Mouse (Mus musculus) forebrain, embryonic 12.5 days (tissue): ENCODE results near the gene Serpina16. TPM values are rescaled to one million over a fixed set of nuclear protein-coding genes. Genes with fewer than 3 reads are reported as not detected.
A peak's percentile ranks its signal among the peaks of the same experiment; 100 is the strongest.

Experiments used
- ATAC-seq: fragments of 200-750 bp; cut with Nextera tagmentation; 2 replicates; pipeline ENCODE4 v1.8.0; 2017; ENCODE audit warnings: moderate TSS enrichment; ENCODE audit not compliant: low FRiP score
- H3K27ac ChIP-seq: fragments of 300-500 bp; sonication (generic); 2 replicates; pipeline ENCODE4 v1.5.1; 2016; ENCODE audit warnings: mild to moderate bottlenecking
- H3K27me3 ChIP-seq: fragments of 300-500 bp; sonication (generic); 2 replicates; pipeline ENCODE4 v1.6.1; 2016; ENCODE audit warnings: mild to moderate bottlenecking
- H3K36me3 ChIP-seq: fragments of 300-500 bp; sonication (generic); replicated peaks from 2 replicates; pipeline ENCODE4 v1.6.1; 2016; ENCODE audit warnings: mild to moderate bottlenecking
- H3K4me1 ChIP-seq: fragments of 300-500 bp; sonication (generic); 2 replicates; pipeline ENCODE4 v1.6.1; 2016
- H3K4me2 ChIP-seq: fragments of 300-500 bp; sonication (generic); 2 replicates; pipeline ENCODE4 v1.6.1; 2016; ENCODE audit warnings: mild to moderate bottlenecking, moderate library complexity
- H3K4me3 ChIP-seq: fragments of 300-500 bp; sonication (generic); replicated peaks from 2 replicates; pipeline ENCODE4 v1.5.1; 2016; ENCODE audit warnings: mild to moderate bottlenecking
- H3K9ac ChIP-seq: fragments of 300-500 bp; sonication (generic); 2 replicates; pipeline ENCODE4 v1.6.1; 2016; ENCODE audit warnings: mild to moderate bottlenecking
- H3K9me3 ChIP-seq: fragments of 300-500 bp; sonication (generic); 2 replicates; pipeline ENCODE4 v1.6.1; 2016
- WGBS: fragments of 180-500 bp; shearing (Covaris S2); methylation state at CpG from one replicate; pipeline ENCODE4 v1.1.7; 2016; 5-methylcytosine and 5-hydroxymethylcytosine counted together
- polyA plus RNA-seq: library from polyadenylated mRNA; unstranded; fragments of >200 nt; fragmentation: Nextera tagmentation; extraction: Ambion mirVana; gene quantifications from 2 replicates; pipeline ENCODE4 v1.2.1, GENCODE M21; 2016

Gene Serpina16
- polyA plus RNA-seq, 1 experiment from 2014 or later: not detected

- 91% methylated on average over 7 of the region's 7 CpGs for WGBS
- no peak for ATAC-seq
- H3K9me3 ChIP-seq: no peaks in the 10 kb centered on the region
- H3K9ac ChIP-seq: no peak overlapping the region
- H3K27ac ChIP-seq: no peak overlapping the region
- H3K36me3 ChIP-seq: no peaks in the 10 kb centered on the region
- H3K4me1 ChIP-seq: no peaks in the 10 kb centered on the region
- H3K27me3 ChIP-seq: no peaks in the 10 kb centered on the region
- H3K4me3 ChIP-seq: no peak overlapping the region
- no peak overlapping the region for H3K4me2 ChIP-seq
Measured at GRCm38 (mm10) chr12:103655123-103656044, 20.6 kb downstream of the Serpina16 start.

DNA sequence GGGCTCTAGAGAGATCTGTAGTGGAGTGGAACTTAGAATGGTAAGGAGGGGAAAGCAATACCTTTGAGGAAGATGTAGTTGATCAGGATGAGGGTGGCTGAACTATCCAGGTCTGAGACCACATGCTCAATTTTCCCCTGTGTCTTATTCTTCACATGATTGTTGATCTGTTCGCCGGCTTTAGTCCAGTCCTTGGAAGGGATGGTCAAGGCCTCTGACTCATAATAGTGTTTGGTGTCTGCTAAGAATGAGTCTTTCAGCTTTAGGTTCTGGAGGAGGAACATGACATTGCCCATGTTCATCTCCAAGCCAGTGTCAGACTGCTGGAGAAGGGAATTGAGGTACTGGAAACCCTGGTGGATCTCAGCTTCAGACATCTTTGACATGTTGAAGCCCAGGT is 22.1 kb downstream of the Serpina16 start:
- H3K4me3 ChIP-seq: no peak overlapping the region
- no peaks in the 10 kb centered on the region for H3K9me3 ChIP-seq
- no peaks in the 10 kb centered on the region for H3K27me3 ChIP-seq
- no peaks in the 10 kb centered on the region for H3K36me3 ChIP-seq
- no peaks in the 10 kb centered on the region for H3K4me1 ChIP-seq
- ATAC-seq: no peak
- WGBS: 98% methylated on average over 2 of the region's 2 CpGs
- H3K9ac ChIP-seq: no peak overlapping the region
- H3K27ac ChIP-seq: no peak overlapping the region
- H3K4me2 ChIP-seq: no peak overlapping the region

DNA sequence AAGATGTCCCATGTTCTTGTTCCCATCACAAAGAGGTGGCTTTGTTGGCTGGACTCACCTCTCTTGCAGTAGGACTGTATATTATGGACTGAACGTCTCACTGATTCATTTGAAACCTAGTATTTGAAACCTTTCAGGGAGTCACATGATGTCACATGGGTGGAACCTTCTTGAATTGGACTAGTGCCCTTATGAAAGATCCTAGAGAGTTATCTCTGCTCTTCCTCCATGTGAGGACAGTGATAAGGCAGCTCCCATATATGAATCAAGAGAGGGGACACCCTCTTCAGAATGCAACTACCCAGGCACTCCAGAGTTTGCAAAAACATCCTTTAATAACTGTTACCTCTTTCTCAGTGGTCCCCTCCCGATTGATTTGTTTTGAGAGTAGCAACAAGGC is 29.6 kb downstream of the Serpina16 start:
- no peak overlapping the region for H3K4me3 ChIP-seq
- H3K27ac ChIP-seq: no peak overlapping the region
- H3K36me3 ChIP-seq: no peaks in the 10 kb centered on the region
- no peaks in the 10 kb centered on the region for H3K4me1 ChIP-seq
- H3K4me2 ChIP-seq: no peak overlapping the region
- H3K9ac ChIP-seq: no peak overlapping the region
- WGBS: 82% methylated on average over 2 of the region's 2 CpGs
- H3K9me3 ChIP-seq: no peaks in the 10 kb centered on the region
- ATAC-seq: no peak
- no peaks in the 10 kb centered on the region for H3K27me3 ChIP-seq

DNA sequence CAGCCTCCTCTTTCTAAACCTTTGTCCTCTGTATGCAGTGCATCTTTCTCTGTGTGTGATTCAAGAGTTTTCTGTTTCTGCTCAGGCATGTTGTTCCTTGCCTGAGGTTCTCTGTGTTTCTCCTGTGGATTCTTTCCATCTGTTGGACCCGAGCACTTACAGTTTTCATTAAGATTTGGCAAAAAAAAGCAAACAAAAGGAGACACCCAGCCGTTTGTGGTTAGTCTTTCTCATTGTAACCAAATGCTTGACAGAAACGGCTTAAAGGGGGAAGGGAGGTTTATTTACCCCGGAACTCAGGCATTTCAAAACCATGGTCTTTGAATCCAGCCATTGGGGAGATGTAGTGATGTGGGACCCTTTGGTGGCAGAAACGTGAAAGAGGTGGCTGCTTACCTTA is 31.3 kb downstream of the Serpina16 start:
- Histone ChIP-seq H3K4me2 (no peak overlapping the region), H3K27ac (no peak overlapping the region), H3K9ac (no peak overlapping the region), H3K4me1 (no peaks in the 10 kb centered on the region), H3K4me3 (no peak overlapping the region), H3K9me3 (no peaks in the 10 kb centered on the region), H3K27me3 (no peaks in the 10 kb centered on the region), H3K36me3 (no peaks in the 10 kb centered on the region)
- no peak for ATAC-seq
- 41% methylated on average over 5 of the region's 5 CpGs for WGBS

- H3K4me3 ChIP-seq: no peak overlapping the region
- no peaks in the 10 kb centered on the region for H3K9me3 ChIP-seq
- WGBS: 86% methylated on average over 3 of the region's 3 CpGs
- H3K27me3 ChIP-seq: no peaks in the 10 kb centered on the region
- no peak overlapping the region for H3K27ac ChIP-seq
- H3K36me3 ChIP-seq: no peaks in the 10 kb centered on the region
- H3K4me1 ChIP-seq: no peaks in the 10 kb centered on the region
- H3K4me2 ChIP-seq: no peak overlapping the region
- no peak for ATAC-seq
- H3K9ac ChIP-seq: no peak overlapping the region
Measured at GRCm38 (mm10) chr12:103643818-103644217, 32.1 kb downstream of the Serpina16 start.

DNA sequence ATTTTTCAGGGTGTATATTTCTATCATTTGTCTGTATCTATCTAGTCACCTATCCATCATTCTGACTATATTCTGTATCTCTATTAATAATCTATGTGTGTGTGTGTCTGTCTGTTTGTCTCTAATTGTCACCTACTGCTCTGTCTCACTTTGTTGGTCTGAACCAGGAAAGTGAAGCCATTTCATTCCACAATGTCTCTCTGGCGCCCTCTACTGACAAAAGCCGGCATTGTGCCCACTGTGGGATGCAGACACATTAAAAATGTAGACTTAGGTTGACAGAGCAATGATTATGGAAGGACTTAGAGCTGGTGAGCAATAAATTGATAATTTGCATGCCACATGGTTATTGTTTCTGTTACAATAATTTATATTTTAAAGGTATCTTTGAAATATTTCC is 32.6 kb downstream of the Serpina16 start:
- no peak overlapping the region for H3K27ac ChIP-seq
- no peak overlapping the region for H3K4me2 ChIP-seq
- WGBS: 0% methylated on average over 2 of the region's 2 CpGs
- no peak overlapping the region for H3K9ac ChIP-seq
- H3K9me3 ChIP-seq: no peaks in the 10 kb centered on the region
- no peaks in the 10 kb centered on the region for H3K36me3 ChIP-seq
- 0 out of 2 replicates have a peak, but pooled peaks have one; percentile 46 for ATAC-seq
- H3K4me3 ChIP-seq: no peak overlapping the region
- H3K27me3 ChIP-seq: no peaks in the 10 kb centered on the region
- H3K4me1 ChIP-seq: no peaks in the 10 kb centered on the region

DNA sequence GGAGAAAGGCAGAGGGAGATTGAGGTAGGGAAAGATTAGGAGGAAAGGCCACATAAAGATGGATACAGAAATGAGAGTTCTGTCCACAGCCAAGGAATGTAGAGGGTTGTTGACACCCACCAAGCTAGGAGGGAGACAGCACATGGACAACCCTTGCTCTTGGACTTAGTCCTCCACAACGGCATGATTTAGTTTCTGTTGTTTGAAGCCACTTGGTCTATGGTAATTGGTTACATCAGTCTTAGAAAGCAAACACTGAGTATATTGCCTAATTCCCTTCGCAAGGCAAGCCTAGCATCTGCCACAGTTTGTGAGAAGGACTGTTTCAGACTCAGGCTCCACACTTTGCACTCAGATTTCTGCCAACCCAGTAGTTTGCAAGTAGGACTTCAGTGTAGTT is 40.1 kb downstream of the Serpina16 start:
- Histone ChIP-seq H3K27ac (no peak overlapping the region), H3K9me3 (no peaks in the 10 kb centered on the region), H3K4me3 (no peak overlapping the region), H3K4me2 (no peak overlapping the region), H3K36me3 (no peaks in the 10 kb centered on the region), H3K4me1 (no peaks in the 10 kb centered on the region), H3K9ac (no peak overlapping the region), H3K27me3 (no peaks in the 10 kb centered on the region)
- no peak for ATAC-seq
- 91% methylated on average over 2 of the region's 2 CpGs for WGBS

DNA sequence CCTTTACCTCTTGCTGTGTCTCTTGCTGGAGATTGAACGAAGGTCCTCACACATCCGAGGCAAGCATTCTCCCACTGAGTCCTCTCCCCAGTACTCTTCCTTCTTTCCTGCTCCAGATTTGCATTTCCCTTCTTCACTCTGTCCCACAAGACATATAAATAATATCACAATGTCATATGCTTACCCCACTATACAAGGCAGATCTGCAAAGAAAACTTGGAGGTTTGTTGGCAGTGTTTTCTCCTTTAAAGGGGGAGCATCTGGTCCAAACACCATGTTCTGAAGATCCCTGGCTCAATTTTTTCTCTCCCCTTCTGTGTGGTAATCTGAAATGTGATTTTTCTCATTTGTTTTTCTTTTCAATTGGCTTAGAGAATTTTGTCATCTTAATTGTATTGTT is 41.5 kb downstream of the Serpina16 start:
- 80% methylated on average over 2 of the region's 2 CpGs for WGBS
- H3K9me3 ChIP-seq: no peaks in the 10 kb centered on the region

GRCm38 (mm10) chr12:103631203-103631612 is 44.7 kb downstream of the Serpina16 start, which contains the start of gene Serpina10:
Gene Serpina10 (minus strand): TSS chr12:103631444.
- Histone ChIP-seq H3K27me3 (no peaks in the 10 kb centered on the region), H3K4me2 (no peak within 1 kb of the TSS), H3K36me3 (no peaks in the 10 kb centered on the region), H3K27ac (no peak within 1 kb of the TSS), H3K4me1 (no peaks in the 10 kb centered on the region), H3K4me3 (no peak within 1 kb of the TSS), H3K9me3 (no peaks in the 10 kb centered on the region), H3K9ac (no peak within 1 kb of the TSS)
- ATAC-seq: no peak
- 81% methylated on average over 3 of the region's 3 CpGs for WGBS

More for the DNA sequence above, 41.5 kb downstream of the Serpina16 start:
- H3K27ac ChIP-seq: no peak overlapping the region
- no peaks in the 10 kb centered on the region for H3K4me1 ChIP-seq
- ATAC-seq: no peak
- no peak overlapping the region for H3K9ac ChIP-seq
- no peak overlapping the region for H3K4me3 ChIP-seq
- H3K4me2 ChIP-seq: no peak overlapping the region
- no peaks in the 10 kb centered on the region for H3K27me3 ChIP-seq
- no peaks in the 10 kb centered on the region for H3K36me3 ChIP-seq

Other genes with a start within 250 kb of the Serpina16 start
- 3.7 and 4.0 TPM in 2 replicates for gene Ifi27, start 241.9 kb downstream of the Serpina16 start, polyA plus RNA-seq
- 1.7 and 3.2 TPM in 2 replicates for gene Ifi27l2a, start 232.5 kb downstream of the Serpina16 start, polyA plus RNA-seq
- not detected in 2 replicates for gene Ifi27l2b, start 218.9 kb downstream of the Serpina16 start, polyA plus RNA-seq
- 3.0 and 3.5 TPM in 2 replicates for gene Ppp4r4, start 143.9 kb downstream of the Serpina16 start, polyA plus RNA-seq
- gene Serpina10, start 44.7 kb downstream of the Serpina16 start, polyA plus RNA-seq: not detected in 2 replicates
- gene Serpina6, start 18.9 kb downstream of the Serpina16 start, polyA plus RNA-seq: not detected in 2 replicates
- not detected in 2 replicates for gene Serpina1f, start 19.4 kb upstream of the Serpina16 start, polyA plus RNA-seq
- gene Serpina1d, start 97.5 kb upstream of the Serpina16 start, polyA plus RNA-seq: not detected in 2 replicates
- not detected in 2 replicates for gene Serpina1b, start 154.2 kb upstream of the Serpina16 start, polyA plus RNA-seq
- gene Serpina1a, start 187.4 kb upstream of the Serpina16 start, polyA plus RNA-seq: not detected in 2 replicates
- not detected in 2 replicates for gene Serpina1c, start 228.7 kb upstream of the Serpina16 start, polyA plus RNA-seq